Mouse (Mus musculus): ENCODE data around the gene Nop10. TPM values are rescaled to one million over a fixed set of nuclear protein-coding genes. Genes with fewer than 3 reads are reported as not detected.

The Nop10 gene
- polyA plus RNA-seq, 1 experiment from 2014 or later = 55.3 TPM

GRCm38 (mm10) chr2:112264364-112264763, 2.6 kb downstream of the Nop10 start:
- DNase-seq (ENCODE audit: low read depth, low spot score) (no peak), ATAC-seq (no peak)
- ChIA-PET POLR2A (interaction anchor here (0.7 to 1.0 kb wide), 2 partner anchors 9 to 103 kb away, joined by 3 read pairs; partner anchors contain the start of gene Emc4), CTCF (interaction anchor here (1.9 kb wide), 1 partner anchor 115 kb away, joined by 4 read pairs; the partner anchor contains the start of gene Katnbl1)
- in situ Hi-C loops (cut with MboI; ENCODE audit: low pct_unique_long_range_greater_than_20kb) = loop anchor here (5.0 to 10.0 kb wide), 2 partner anchors 62 to 100 kb away; partner anchors contain the start of gene Emc4
- TF ChIP-seq CTCF (IDR thresholded peaks at IDR 0.05) = no peak
- no peaks in the 10 kb centered on the region for H3K27me3 ChIP-seq

GRCm38 (mm10) chr2:112265448-112266241, 3.9 kb downstream of the Nop10 start, which contains the start of gene Slc12a6:
Gene Slc12a6 (plus strand): TSS chr2:112265825.
- DNase-seq (ENCODE audit: low read depth, low spot score) = no peak
- TF ChIP-seq CTCF (IDR thresholded peaks at IDR 0.05) = no peak
- ATAC-seq = peak; percentile 86
- no peaks in the 10 kb centered on the region for H3K27me3 ChIP-seq
- in situ Hi-C loops (cut with MboI; ENCODE audit: low pct_unique_long_range_greater_than_20kb) = loop anchor here (5.0 to 10.0 kb wide), 2 partner anchors 99 to 217 kb away; partner anchors contain the start of genes Chrm5 and Emc4
- ChIA-PET POLR2A (interaction anchor here (0.6 to 2.2 kb wide), 4 partner anchors 19 to 114 kb away, joined by 3 to 6 read pairs (median 4); no protein-coding TSS in a partner anchor), CTCF (interaction anchor here (0.8 to 1.5 kb wide), 7 partner anchors 10 to 114 kb away, joined by 3 to 4 read pairs (median 3); partner anchors contain the start of gene Katnbl1)

GRCm38 (mm10) chr2:112266242-112266592, 4.5 kb downstream of the Nop10 start, which contains the start of gene Gm21985:
Gene Gm21985 (plus strand): TSS chr2:112266314.
- no peak for TF ChIP-seq CTCF (IDR thresholded peaks at IDR 0.05)
- in situ Hi-C loops (cut with MboI; ENCODE audit: low pct_unique_long_range_greater_than_20kb) = loop anchor here (5.0 to 10.0 kb wide), 2 partner anchors 99 to 216 kb away; partner anchors contain the start of genes Chrm5 and Emc4
- ATAC-seq (peak; percentile 57), DNase-seq (ENCODE audit: low read depth, low spot score) (no peak)
- CTCF ChIA-PET = interaction anchor here (0.9 to 1.5 kb wide), 6 partner anchors 9 to 113 kb away, joined by 3 to 4 read pairs (median 3); partner anchors contain the start of gene Katnbl1
- no peaks in the 10 kb centered on the region for H3K27me3 ChIP-seq
- POLR2A ChIA-PET = interaction anchor here (0.6 to 2.2 kb wide), 4 partner anchors 18 to 114 kb away, joined by 3 to 6 read pairs (median 4); partner anchors contain the start of gene Emc4

- in situ Hi-C loops (cut with MboI; ENCODE audit: low pct_unique_long_range_greater_than_20kb) = loop anchor here (5.0 to 10.0 kb wide), 2 partner anchors 98 to 216 kb away; partner anchors contain the start of genes Chrm5 and Emc4
- CTCF ChIA-PET = interaction anchor here (0.9 to 1.9 kb wide), 7 partner anchors 9 to 112 kb away, joined by 3 to 4 read pairs (median 3); partner anchors contain the start of gene Katnbl1
Measured at GRCm38 (mm10) chr2:112266780-112267179, 5.1 kb downstream of the Nop10 start.

GRCm38 (mm10) chr2:112267547-112268269, 6.0 kb downstream of the Nop10 start:
- DNase-seq (ENCODE audit: low read depth, low spot score) = no peak
- in situ Hi-C loops (cut with MboI; ENCODE audit: low pct_unique_long_range_greater_than_20kb) = loop anchor here (5.0 to 10.0 kb wide), 2 partner anchors 97 to 215 kb away; partner anchors contain the start of genes Chrm5 and Emc4
- TF ChIP-seq CTCF (IDR thresholded peaks at IDR 0.05) = no peak
- CTCF ChIA-PET = interaction anchor here (1.4 to 1.9 kb wide), 2 partner anchors 29 to 71 kb away, joined by 3 read pairs; no protein-coding TSS in a partner anchor
- POLR2A ChIA-PET = interaction anchor here (2.2 kb wide), 1 partner anchor 17 kb away, joined by 6 read pairs; no protein-coding TSS in a partner anchor
- ATAC-seq = no peak
- H3K27me3 ChIP-seq = no peaks in the 10 kb centered on the region

More at GRCm38 (mm10) chr2:112266780-112267179, 5.1 kb downstream of the Nop10 start:
- no peaks in the 10 kb centered on the region for H3K27me3 ChIP-seq
- TF ChIP-seq CTCF (IDR thresholded peaks at IDR 0.05) = no peak
- DNase-seq (ENCODE audit: low read depth, low spot score) (no peak), ATAC-seq (no peak)
- POLR2A ChIA-PET = interaction anchor here (0.6 to 2.2 kb wide), 2 partner anchors 18 to 101 kb away, joined by 3 to 6 read pairs; partner anchors contain the start of gene Emc4

GRCm38 (mm10) chr2:112270011-112270410, 8.3 kb downstream of the Nop10 start:
- ATAC-seq (no peak), DNase-seq (ENCODE audit: low read depth, low spot score) (no peak)
- in situ Hi-C loops (cut with MboI; ENCODE audit: low pct_unique_long_range_greater_than_20kb) = no loop called here
- POLR2A ChIA-PET = no interaction called here
- TF ChIP-seq CTCF (IDR thresholded peaks at IDR 0.05) = no peak
- CTCF ChIA-PET = no interaction called here
- no peaks in the 10 kb centered on the region for H3K27me3 ChIP-seq

- CTCF ChIA-PET = no interaction called here
- POLR2A ChIA-PET = no interaction called here
- TF ChIP-seq CTCF (IDR thresholded peaks at IDR 0.05) = no peak
- DNase-seq (ENCODE audit: low read depth, low spot score) (no peak), ATAC-seq (no peak)
- no peaks in the 10 kb centered on the region for H3K27me3 ChIP-seq
- in situ Hi-C loops (cut with MboI; ENCODE audit: low pct_unique_long_range_greater_than_20kb) = no loop called here
Measured at GRCm38 (mm10) chr2:112272909-112273308, 11.2 kb downstream of the Nop10 start.

- in situ Hi-C loops (cut with MboI; ENCODE audit: low pct_unique_long_range_greater_than_20kb) = no loop called here
- TF ChIP-seq CTCF (IDR thresholded peaks at IDR 0.05) = no peak
- POLR2A ChIA-PET = no interaction called here
Measured at GRCm38 (mm10) chr2:112273474-112273873, 11.7 kb downstream of the Nop10 start.

GRCm38 (mm10) chr2:112276870-112277269, 15.1 kb downstream of the Nop10 start:
- no peak for ATAC-seq
- DNase-seq (ENCODE audit: low read depth, low spot score) = no peak
- POLR2A ChIA-PET = no interaction called here
- in situ Hi-C loops (cut with MboI; ENCODE audit: low pct_unique_long_range_greater_than_20kb) = no loop called here
- CTCF ChIA-PET = no interaction called here
- no peaks in the 10 kb centered on the region for H3K27me3 ChIP-seq
- TF ChIP-seq CTCF (IDR thresholded peaks at IDR 0.05) = no peak

More at GRCm38 (mm10) chr2:112273474-112273873, 11.7 kb downstream of the Nop10 start:
- CTCF ChIA-PET = no interaction called here
- no peak for DNase-seq (ENCODE audit: low read depth, low spot score)
- H3K27me3 ChIP-seq = no peaks in the 10 kb centered on the region
- no peak for ATAC-seq

GRCm38 (mm10) chr2:112282846-112283245, 21.1 kb downstream of the Nop10 start:
- ChIA-PET CTCF (interaction anchor here (0.9 to 2.8 kb wide), 2 partner anchors 25 to 76 kb away, joined by 3 to 8 read pairs; no protein-coding TSS in a partner anchor), POLR2A (no interaction called here)
- no peak for DNase-seq (ENCODE audit: low read depth, low spot score)
- no peak for TF ChIP-seq CTCF (IDR thresholded peaks at IDR 0.05)
- no peaks in the 10 kb centered on the region for H3K27me3 ChIP-seq
- no peak for ATAC-seq
- in situ Hi-C loops (cut with MboI; ENCODE audit: low pct_unique_long_range_greater_than_20kb) = no loop called here

Data from Patski (cell line).